Mouse (Mus musculus) embryonic facial prominence, embryonic 12.5 days (tissue): Measurements from ENCODE around the gene St6galnac5. TPM values are rescaled to one million over a fixed set of nuclear protein-coding genes. Genes with fewer than 3 reads are reported as not detected.

Experiments
- ATAC-seq: fragments of 200-750 bp; cut with Nextera tagmentation; 2 replicates; pipeline ENCODE4 v1.8.0; 2017; ENCODE audit not compliant: insufficient number of reproducible peaks, insufficient read depth, low FRiP score, low TSS enrichment
- H3K27ac ChIP-seq: fragments of 300-500 bp; sonication (generic); 2 replicates; pipeline ENCODE4 v1.5.1; 2016; ENCODE audit warnings: mild to moderate bottlenecking
- H3K27me3 ChIP-seq: fragments of 300-500 bp; sonication (generic); 2 replicates; pipeline ENCODE4 v1.6.1; 2016; ENCODE audit warnings: mild to moderate bottlenecking, moderate library complexity
- H3K36me3 ChIP-seq: fragments of 300-500 bp; sonication (generic); 2 replicates; pipeline ENCODE4 v1.6.1; 2016; ENCODE audit warnings: mild to moderate bottlenecking
- H3K4me1 ChIP-seq: fragments of 300-500 bp; sonication (generic); 2 replicates; pipeline ENCODE4 v1.6.1; 2016
- H3K4me2 ChIP-seq: fragments of 300-500 bp; sonication (generic); replicated peaks from 2 replicates; pipeline ENCODE4 v1.6.1; 2016; ENCODE audit warnings: mild to moderate bottlenecking, moderate library complexity
- H3K4me3 ChIP-seq: fragments of 300-500 bp; sonication (generic); 2 replicates; pipeline ENCODE4 v1.5.1; 2016; ENCODE audit warnings: mild to moderate bottlenecking
- H3K9ac ChIP-seq: fragments of 300-500 bp; sonication (generic); 2 replicates; pipeline ENCODE4 v1.6.1; 2016; ENCODE audit warnings: mild to moderate bottlenecking, moderate library complexity
- H3K9me3 ChIP-seq: fragments of 300-500 bp; sonication (generic); 2 replicates; pipeline ENCODE4 v1.6.1; 2016; ENCODE audit warnings: mild to moderate bottlenecking, moderate library complexity
- WGBS: fragments of 180-500 bp; shearing (Covaris S2); methylation state at CpG from one replicate; pipeline ENCODE4 v1.1.7; 2016; 5-methylcytosine and 5-hydroxymethylcytosine counted together
- polyA plus RNA-seq: library from polyadenylated mRNA; unstranded; fragments of >200 nt; fragmentation: Nextera tagmentation; extraction: Ambion mirVana; gene quantifications from 2 replicates; pipeline ENCODE4 v1.2.1, GENCODE M21; 2016

Gene St6galnac5
- polyA plus RNA-seq, 1 experiment from 2014 or later = 2.4 TPM

DNA sequence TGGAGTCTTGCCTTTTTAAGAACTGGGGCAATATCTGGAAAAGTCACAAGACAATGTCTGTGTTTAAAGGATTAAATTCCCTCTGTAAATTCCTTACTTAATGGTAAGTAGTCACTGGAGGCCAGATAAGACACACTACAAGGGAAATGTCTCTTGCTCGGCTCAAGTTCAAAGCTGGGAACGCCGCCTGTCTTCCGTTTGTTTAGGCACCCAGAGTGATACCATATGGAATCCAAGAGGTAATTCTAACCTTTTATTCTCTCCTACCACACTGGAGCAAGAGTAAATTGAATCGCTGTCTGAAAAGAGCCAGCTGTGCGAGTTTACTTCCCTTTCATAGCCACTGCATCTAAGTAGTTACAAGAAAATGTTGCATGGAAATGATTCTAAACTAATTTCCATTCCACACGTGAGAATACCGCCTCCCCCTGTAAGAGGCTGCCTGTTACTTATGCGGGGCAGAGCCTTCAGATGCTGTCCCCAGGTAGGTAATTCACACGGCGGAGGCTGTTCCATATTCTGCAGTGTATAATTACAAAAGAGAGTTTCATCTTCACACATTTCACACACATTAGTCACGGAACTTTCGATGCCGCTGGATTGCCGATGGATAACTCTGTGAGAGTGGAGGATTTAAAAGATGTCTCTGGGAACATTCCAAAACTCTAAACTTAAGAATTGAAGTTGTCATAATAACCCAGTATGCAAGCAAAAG, 101.8 kb downstream of the St6galnac5 start:
- Histone ChIP-seq H3K4me3 (no peak overlapping the region), H3K4me2 (0 out of 2 replicates have a peak overlapping the region, but pooled peaks have one; percentile 8), H3K9ac (no peak overlapping the region), H3K36me3 (no peaks in the 10 kb centered on the region), H3K27me3 (no peaks in the 10 kb centered on the region), H3K4me1 (peaks cover 24% of the 10 kb centered on the region), H3K27ac (no peak overlapping the region), H3K9me3 (no peaks in the 10 kb centered on the region)
- 26% methylated on average over 15 of the region's 15 CpGs for WGBS
- no peak; the same call in 1 of the 2 replicates for ATAC-seq

DNA sequence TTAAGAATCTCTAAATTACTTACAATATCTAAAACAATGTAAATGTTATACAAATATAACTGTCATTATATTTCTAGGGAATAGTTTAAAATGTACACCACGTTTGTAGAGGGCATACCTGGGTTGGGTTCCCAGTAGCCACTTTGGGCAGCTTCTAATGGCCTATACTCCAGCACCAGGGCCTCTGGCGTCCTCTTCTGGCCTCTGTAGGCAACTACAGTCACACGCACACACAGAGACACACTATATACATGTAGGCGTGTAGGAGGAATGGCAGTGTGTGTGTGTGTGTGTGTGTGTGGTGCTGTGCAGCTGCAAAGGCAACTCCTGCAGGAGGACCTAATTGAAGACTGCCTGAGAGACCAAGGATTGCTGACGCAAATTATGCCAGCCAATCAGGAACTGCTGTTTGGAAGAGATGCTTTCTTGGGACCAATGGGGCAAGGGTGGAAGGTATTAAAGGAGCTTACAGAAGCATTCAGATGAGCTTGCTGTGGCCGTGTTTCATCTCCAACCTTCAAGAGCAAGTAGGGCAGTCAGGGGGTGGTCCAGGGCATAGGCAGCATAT, 106.2 kb downstream of the St6galnac5 start:
- WGBS = 79% methylated on average over 6 of the region's 6 CpGs

DNA sequence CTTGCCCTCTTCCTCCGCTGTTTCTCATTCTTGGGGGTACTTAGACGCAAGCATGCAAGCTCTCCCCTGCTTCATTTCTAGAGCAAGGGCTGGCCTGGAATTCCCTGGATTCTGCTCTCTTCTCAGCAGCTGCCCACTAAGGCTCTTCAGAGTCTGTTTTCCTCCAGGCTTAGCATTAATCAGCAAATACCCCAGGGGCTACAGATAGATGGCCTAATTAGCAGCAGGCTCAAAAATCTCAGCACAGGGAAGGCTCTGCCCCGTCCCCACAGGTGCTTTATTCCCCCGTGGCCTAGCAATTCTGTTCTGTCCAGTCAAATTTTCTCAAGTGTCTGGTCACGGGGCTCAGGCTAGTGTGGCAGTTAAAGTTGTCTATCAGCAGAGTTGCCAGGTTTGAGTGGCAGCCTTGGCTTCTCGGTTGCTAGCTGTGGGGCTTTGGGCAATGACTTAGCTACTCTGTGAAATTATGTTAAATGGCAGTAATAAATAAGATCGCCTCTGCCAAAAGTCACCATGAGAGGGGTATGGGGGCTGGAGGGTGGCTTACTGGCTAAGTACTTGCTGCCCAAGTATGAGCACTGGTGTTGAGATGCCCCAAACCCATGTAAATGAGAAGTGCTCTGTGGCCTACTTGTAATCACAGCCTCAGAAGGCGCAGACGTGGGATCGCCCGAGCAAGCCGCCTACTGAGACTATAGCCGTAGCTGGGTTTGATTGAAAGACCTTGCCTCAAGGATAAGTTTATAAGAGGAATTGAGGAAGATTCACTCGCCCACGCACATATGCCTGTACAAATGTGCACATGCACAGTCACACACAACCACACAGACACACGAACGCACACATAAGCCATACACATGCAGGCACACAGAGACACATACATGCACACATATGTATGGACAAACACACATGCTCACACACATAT, 107.4 kb downstream of the St6galnac5 start:
- WGBS = 77% methylated on average over 17 of the region's 17 CpGs
- H3K4me1 ChIP-seq = no peaks in the 10 kb centered on the region

More for the DNA sequence above, 106.2 kb downstream of the St6galnac5 start:
- no peak overlapping the region for H3K27ac ChIP-seq
- peaks cover 7% of the 10 kb centered on the region for H3K4me1 ChIP-seq
- no peak overlapping the region for H3K4me3 ChIP-seq
- H3K36me3 ChIP-seq = no peaks in the 10 kb centered on the region
- H3K9me3 ChIP-seq = no peaks in the 10 kb centered on the region
- no peak overlapping the region for H3K4me2 ChIP-seq
- H3K9ac ChIP-seq = no peak overlapping the region
- H3K27me3 ChIP-seq = no peaks in the 10 kb centered on the region
- ATAC-seq = no peak

DNA sequence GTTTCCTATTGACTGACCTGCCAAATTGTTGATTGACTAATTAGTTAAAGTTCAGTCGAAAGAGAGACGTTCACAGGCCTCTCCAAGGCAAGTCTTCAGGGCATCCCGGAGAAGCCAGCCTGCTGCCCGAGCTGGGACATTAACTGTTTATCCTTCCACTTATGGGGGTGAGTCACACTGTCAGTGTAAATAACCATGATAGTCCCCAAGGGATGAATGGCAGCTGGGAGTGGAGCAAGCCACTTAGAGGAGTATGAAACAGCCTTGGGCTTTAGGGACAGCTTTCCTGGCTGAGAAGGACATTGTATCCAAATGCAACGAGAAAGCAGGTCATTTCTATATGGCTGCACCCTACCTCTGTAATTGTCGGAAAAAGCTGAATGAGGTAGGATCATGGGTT, 109.5 kb downstream of the St6galnac5 start:
- Histone ChIP-seq H3K4me1 (no peaks in the 10 kb centered on the region), H3K4me3 (no peak overlapping the region), H3K9me3 (no peaks in the 10 kb centered on the region), H3K36me3 (no peaks in the 10 kb centered on the region), H3K4me2 (no peak overlapping the region), H3K9ac (no peak overlapping the region), H3K27me3 (no peaks in the 10 kb centered on the region), H3K27ac (no peak overlapping the region)
- ATAC-seq = no peak
- 59% methylated on average over 6 of the region's 6 CpGs for WGBS

More for the DNA sequence above, 107.4 kb downstream of the St6galnac5 start:
- Histone ChIP-seq H3K27me3 (no peaks in the 10 kb centered on the region), H3K9ac (no peak overlapping the region), H3K27ac (no peak overlapping the region), H3K9me3 (no peaks in the 10 kb centered on the region), H3K4me2 (no peak overlapping the region), H3K4me3 (no peak overlapping the region), H3K36me3 (no peaks in the 10 kb centered on the region)
- no peak for ATAC-seq

DNA sequence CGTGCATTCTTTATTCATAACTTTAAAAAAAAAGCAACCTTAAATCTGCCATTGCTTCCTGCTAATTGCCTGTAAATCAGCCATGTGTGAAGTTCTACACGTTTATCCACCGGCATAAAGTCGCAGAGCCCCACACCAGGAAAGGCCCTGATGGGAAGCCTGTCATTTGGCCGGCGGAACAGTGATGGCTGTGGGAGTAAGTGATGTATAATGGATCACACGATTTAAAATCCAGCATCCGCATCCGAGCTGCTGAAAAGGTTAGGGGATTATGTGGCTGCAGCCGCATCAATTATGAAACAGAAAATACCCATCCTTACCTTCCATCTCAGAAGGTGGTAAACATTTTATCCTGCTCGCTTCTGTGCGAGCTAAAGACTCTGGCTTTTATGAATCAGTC, 110.0 kb downstream of the St6galnac5 start:
- H3K4me1 ChIP-seq = no peaks in the 10 kb centered on the region
- no peak overlapping the region for H3K4me2 ChIP-seq
- no peak for ATAC-seq
- no peaks in the 10 kb centered on the region for H3K27me3 ChIP-seq
- no peaks in the 10 kb centered on the region for H3K9me3 ChIP-seq
- H3K9ac ChIP-seq = no peak overlapping the region
- H3K36me3 ChIP-seq = no peaks in the 10 kb centered on the region
- WGBS = 80% methylated on average over 12 of the region's 12 CpGs
- no peak overlapping the region for H3K4me3 ChIP-seq
- no peak overlapping the region for H3K27ac ChIP-seq

DNA sequence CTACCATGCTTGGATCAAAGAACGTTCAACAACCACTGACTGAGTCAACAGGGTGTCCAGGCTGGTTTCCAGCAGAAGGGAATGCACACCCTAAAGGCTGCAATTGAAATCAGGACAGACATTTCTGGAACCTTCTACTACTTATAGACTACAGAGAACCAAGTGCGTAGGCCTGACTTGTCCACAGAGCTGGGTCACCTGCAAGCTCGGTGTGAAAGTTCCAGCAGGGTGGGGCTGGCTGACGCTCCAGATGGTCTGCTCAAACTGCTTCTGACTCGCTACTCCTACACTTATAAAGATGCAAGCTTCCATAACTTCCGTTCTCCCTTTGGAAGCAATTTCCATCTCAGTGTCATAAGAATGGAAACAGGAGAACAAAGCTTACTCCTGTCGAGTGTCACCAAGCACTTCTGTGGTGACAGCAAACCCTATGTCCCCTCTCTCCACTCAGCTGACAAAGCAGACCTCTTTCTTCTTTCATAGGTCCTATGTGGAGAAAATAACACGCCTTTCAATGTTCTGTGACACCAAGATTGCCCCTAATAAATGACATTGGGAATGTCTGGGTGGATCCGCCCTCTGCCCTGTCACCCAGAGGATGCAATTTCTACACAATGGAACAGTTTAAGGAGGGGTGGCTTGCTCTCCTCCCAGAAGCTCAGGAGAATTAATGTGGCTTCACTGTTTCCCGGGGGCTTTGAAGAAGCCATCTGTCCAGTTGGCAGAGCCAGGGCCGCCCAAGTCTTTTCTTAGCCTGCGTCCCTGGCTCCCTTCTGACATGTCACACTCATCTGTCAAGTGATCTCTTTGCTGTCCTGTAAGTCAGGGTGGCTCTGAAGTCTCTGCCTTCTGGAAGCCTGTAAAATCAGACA, 114.2 kb downstream of the St6galnac5 start:
- no peaks in the 10 kb centered on the region for H3K27me3 ChIP-seq
- H3K9ac ChIP-seq = no peak overlapping the region
- no peak overlapping the region for H3K27ac ChIP-seq
- no peaks in the 10 kb centered on the region for H3K36me3 ChIP-seq
- H3K4me3 ChIP-seq = no peak overlapping the region
- no peaks in the 10 kb centered on the region for H3K4me1 ChIP-seq
- H3K4me2 ChIP-seq = no peak overlapping the region
- no peaks in the 10 kb centered on the region for H3K9me3 ChIP-seq
- no peak for ATAC-seq
- WGBS = 84% methylated on average over 12 of the region's 12 CpGs

DNA sequence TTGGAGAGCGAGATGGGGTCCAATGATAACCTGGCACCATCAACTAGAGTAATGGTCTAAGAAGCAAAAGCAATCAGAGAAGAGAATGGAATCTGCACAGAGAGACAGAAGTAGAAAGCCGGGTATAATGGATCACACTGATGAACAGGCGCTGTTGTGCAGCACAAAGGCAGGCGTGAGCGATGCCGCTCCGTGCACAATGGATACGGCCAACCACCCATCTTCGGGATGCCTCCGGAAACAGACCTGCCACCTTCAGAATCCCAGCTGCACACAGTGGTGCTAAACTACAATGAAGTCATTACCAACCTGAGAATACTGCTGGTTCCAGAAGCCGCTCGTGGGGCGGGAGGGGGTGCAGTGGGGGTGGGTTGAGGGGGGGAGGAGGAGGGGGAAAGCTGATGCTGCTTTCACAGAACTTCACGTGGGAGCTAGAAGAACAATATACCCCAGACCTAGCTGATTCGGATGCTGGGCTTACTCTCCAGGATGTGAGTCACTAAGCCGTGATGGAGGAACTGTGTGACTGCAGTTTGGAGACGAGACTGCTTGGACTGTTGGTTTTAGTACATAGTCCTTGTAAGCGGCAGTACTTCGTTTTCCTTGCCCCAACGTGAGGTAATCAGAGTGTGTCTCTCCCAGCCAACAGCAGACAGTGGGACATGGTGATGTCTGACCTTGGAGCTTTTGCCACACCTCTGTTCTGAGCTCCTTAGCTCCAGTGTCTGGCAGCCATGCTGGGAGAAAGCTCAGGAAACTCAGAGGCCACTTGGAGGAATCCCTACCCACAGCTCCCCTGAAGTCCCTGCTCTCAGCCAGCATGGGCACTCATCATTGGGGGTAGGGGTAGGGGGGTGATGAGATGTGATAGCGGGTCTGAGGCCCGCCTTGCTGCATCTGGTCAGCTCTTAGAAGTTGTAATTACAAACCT, 115.7 kb downstream of the St6galnac5 start:
- no peak for ATAC-seq
- WGBS = 83% methylated on average over 22 of the region's 22 CpGs

DNA sequence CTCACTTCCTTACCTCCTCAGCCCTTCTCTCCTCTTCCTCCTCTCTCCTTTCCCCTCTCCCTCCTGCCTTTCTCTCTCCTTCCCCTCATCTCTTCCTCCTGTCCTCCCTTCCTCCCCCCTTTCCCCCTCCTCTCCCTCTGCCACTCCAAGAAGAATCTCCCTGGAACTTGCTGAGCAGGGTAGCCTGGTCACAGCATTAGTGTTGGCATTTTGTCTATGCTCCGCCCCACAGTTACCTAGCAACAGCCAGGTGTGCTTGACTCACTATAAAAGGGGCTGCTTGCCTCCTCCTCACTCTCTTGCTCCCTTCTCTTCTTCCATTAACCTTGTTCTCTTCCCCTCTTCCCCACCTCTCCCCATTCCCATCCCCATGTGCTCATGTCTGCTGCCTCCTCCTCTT, 120.1 kb downstream of the St6galnac5 start:
- Histone ChIP-seq H3K36me3 (no peaks in the 10 kb centered on the region), H3K4me2 (no peak overlapping the region), H3K27me3 (no peaks in the 10 kb centered on the region), H3K9ac (no peak overlapping the region), H3K4me1 (no peaks in the 10 kb centered on the region), H3K4me3 (no peak overlapping the region), H3K27ac (no peak overlapping the region), H3K9me3 (no peaks in the 10 kb centered on the region)
- 56% methylated on average over 1 of the region's 1 CpGs for WGBS
- ATAC-seq = no peak

More for the DNA sequence above, 115.7 kb downstream of the St6galnac5 start:
- Histone ChIP-seq H3K27me3 (no peaks in the 10 kb centered on the region), H3K4me1 (no peaks in the 10 kb centered on the region), H3K4me2 (no peak overlapping the region), H3K4me3 (no peak overlapping the region), H3K9me3 (no peaks in the 10 kb centered on the region), H3K9ac (no peak overlapping the region), H3K27ac (no peak overlapping the region), H3K36me3 (no peaks in the 10 kb centered on the region)

DNA sequence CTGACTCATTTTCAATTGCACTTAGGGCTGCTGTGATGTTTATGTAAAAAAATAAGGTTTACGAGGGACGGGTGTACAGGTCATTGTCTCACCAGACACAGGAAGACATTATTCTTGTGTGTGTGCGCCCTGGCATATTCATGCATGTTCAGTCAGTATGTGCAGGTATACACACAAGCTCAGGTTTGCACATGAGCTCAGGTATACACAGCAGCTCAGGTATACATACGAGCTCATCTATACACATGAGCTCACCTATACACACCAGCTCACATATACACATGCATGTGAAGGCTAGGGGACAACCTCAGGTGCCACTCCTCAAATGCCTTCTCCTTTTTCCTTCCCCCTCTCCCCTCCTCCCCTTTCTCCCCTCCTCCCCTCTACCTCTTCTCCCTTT, 120.6 kb downstream of the St6galnac5 start:
- no peak overlapping the region for H3K4me2 ChIP-seq
- no peak overlapping the region for H3K4me3 ChIP-seq
- H3K36me3 ChIP-seq = no peaks in the 10 kb centered on the region
- H3K9ac ChIP-seq = no peak overlapping the region
- H3K27me3 ChIP-seq = no peaks in the 10 kb centered on the region
- H3K9me3 ChIP-seq = no peaks in the 10 kb centered on the region
- no peak overlapping the region for H3K27ac ChIP-seq
- no peak for ATAC-seq
- WGBS = 78% methylated on average over 4 of the region's 4 CpGs
- no peaks in the 10 kb centered on the region for H3K4me1 ChIP-seq

DNA sequence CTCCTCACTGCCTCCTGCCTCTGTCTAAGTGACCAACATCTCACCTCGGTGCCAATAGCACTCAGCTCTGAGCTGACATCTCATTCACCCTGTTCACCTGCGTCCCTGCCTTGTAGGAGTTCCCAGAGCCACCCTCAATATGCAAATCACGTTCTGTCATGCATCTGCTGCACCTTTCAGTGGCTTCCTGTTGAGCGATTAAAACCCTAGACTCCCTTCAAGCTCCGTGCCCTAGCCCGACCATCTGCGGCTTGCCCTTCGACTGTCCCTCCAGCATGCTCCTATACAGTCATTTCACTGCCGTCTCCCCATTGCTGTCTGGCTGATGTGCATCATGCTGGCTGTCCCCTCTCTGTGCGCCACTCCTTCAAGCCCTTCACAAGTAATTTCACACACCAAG, 126.0 kb downstream of the St6galnac5 start:
- 64% methylated on average over 10 of the region's 10 CpGs for WGBS
- Histone ChIP-seq H3K9ac (no peak overlapping the region), H3K4me1 (peaks cover 9% of the 10 kb centered on the region), H3K27ac (no peak overlapping the region), H3K36me3 (no peaks in the 10 kb centered on the region), H3K27me3 (no peaks in the 10 kb centered on the region), H3K4me3 (no peak overlapping the region), H3K4me2 (no peak overlapping the region), H3K9me3 (no peaks in the 10 kb centered on the region)
- ATAC-seq = no peak
